In the genomic region with DNA sequence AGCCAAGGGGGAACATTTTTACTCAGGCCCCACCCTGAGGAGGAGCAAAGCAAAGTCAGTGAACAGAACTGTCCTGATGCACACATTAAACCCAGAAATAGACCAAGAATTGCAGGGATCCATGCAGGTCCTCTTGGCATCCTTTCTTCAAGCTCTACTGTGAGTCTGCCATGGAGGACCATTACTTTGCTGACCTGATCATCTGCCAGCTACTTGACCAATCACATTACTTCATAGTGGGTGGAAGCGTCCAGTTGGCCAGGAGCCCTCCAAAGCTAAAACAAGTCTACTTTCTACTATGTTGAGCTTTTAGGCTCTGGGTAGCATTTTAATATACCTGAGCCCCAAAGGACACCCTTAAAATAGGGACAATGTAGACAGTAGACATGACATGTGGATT, we compare ENCODE assay signal across 17 mouse cellular contexts.
A peak's percentile ranks its signal among the peaks of the same experiment; 100 is the strongest.
DNase-seq lines count a peak whose midpoint lies in the region; TF ChIP-seq lines count a peak whose summit lies in the region.
"Had no signal": no experiment of that assay in that cellular context is flagged by ENCODE, and none has a peak within 500 bp of the region (broad histone marks: within the 10 kb centered on the region; RNA-seq: fewer than 3 reads in every experiment).

No protein-coding gene starts in this region.

- H3K4me3 ChIP-seq in gastrocnemius, adult 2 months = no peak overlapping the region
- H3K4me3 ChIP-seq: embryonic facial prominence, embryonic 12.5 days; embryonic facial prominence, embryonic 15.5 days; heart, adult 2 months; heart, embryonic 10.5 days; hindbrain, embryonic 12.5 days; hindbrain, embryonic 15.5 days had no signal

- peak; percentile 29 for DNase-seq in adrenal gland, postnatal 10 days
- no peak for DNase-seq in adrenal gland, postnatal 25 days
- peak; percentile 33 for DNase-seq in gastrocnemius, adult 2 months
- no peak for DNase-seq in gastrocnemius, adult 8-10 months (ENCODE audit: low spot score in 2 of 2)
- peak; percentile 17 for DNase-seq in lung, postnatal 14 days
- no peak for DNase-seq in lung, adult 18-20 months
- DNase-seq: cerebellum, adult 11 months; cerebellum, adult 2 months; cerebellum, adult 9-11 months; forebrain, postnatal 0 days; gastrocnemius, postnatal 14 days; heart, adult 2 months had no signal

- intact Hi-C loops in gastrocnemius, adult 2 months (cut with DNase I) = no loop called here

- no peak for TF ChIP-seq CTCF in gastrocnemius, adult 2 months (IDR thresholded peaks at IDR 0.05)

- no peak overlapping the region for H3K27ac ChIP-seq in gastrocnemius, adult 2 months
- H3K27ac ChIP-seq: embryonic facial prominence, embryonic 12.5 days; embryonic facial prominence, embryonic 15.5 days; heart, adult 2 months; heart, embryonic 10.5 days; hindbrain, embryonic 12.5 days; hindbrain, embryonic 15.5 days had no signal

Comparison
In these comparisons a context has a peak if more than half of its experiments do, and no peak if none do; other contexts are left out.
1. DNase-seq: peak in adrenal gland, postnatal 10 days (single experiment), gastrocnemius, adult 2 months (single experiment) and lung, postnatal 14 days (single experiment); none in adrenal gland, postnatal 25 days (single experiment), gastrocnemius, adult 8-10 months (0 of 2) and lung, adult 18-20 months (0 of 2).